Mouse (Mus musculus): ENCODE measurements around the gene 5330417H12Rik. TPM values are rescaled to one million over a fixed set of nuclear protein-coding genes. Genes with fewer than 3 reads are reported as not detected.

5330417H12Rik gene
- polyA plus RNA-seq, 1 experiment, result not detected

- Histone ChIP-seq H3K4me1 (0 out of 2 replicates have a peak, but pooled peaks cover 4% of the 10 kb centered on the region), H3K27me3 (replicated peaks) (no peaks in the 10 kb centered on the region), H3K9me3 (peaks cover 19% of the 10 kb centered on the region), H3K36me3 (replicated peaks; ENCODE audit: low read length) (no peaks in the 10 kb centered on the region), H3K4me3 (replicated peaks) (no peak overlapping the region)
- TF ChIP-seq GATA1 (IDR thresholded peaks at IDR 0.05; ENCODE audit: borderline replicate concordance, low read length) (no peak), FLI1 (IDR thresholded peaks at IDR 0.05; ENCODE audit: low read length) (no peak)
Measured at GRCm38 (mm10) chr7:107633201-107633600, 8.2 kb upstream of the 5330417H12Rik start.

GRCm38 (mm10) chr7:107628383-107628782 lies 3.4 kb upstream of the 5330417H12Rik start:
- peaks cover 10% of the 10 kb centered on the region for H3K9me3 ChIP-seq
- no peaks in the 10 kb centered on the region for H3K36me3 ChIP-seq (replicated peaks; ENCODE audit: low read length)
- no peaks in the 10 kb centered on the region for H3K4me1 ChIP-seq
- TF ChIP-seq GATA1 (IDR thresholded peaks at IDR 0.05; ENCODE audit: borderline replicate concordance, low read length), result no peak
- no peak overlapping the region for H3K4me3 ChIP-seq (replicated peaks)
- H3K27me3 ChIP-seq (replicated peaks), result no peaks in the 10 kb centered on the region

GRCm38 (mm10) chr7:107625781-107626180 lies 820 bp upstream of the 5330417H12Rik start:
- H3K9me3 ChIP-seq, result 0 out of 2 replicates have a peak, but pooled peaks cover 4% of the 10 kb centered on the region
- H3K36me3 ChIP-seq (replicated peaks; ENCODE audit: low read length), result no peaks in the 10 kb centered on the region
- TF ChIP-seq GATA1 (IDR thresholded peaks at IDR 0.05; ENCODE audit: borderline replicate concordance, low read length), result no peak
- no peak for TF ChIP-seq FLI1 (IDR thresholded peaks at IDR 0.05; ENCODE audit: low read length)
- no peak overlapping the region for H3K4me3 ChIP-seq (replicated peaks)
- H3K27me3 ChIP-seq (replicated peaks), result no peaks in the 10 kb centered on the region
- H3K4me1 ChIP-seq, result peaks cover 3% of the 10 kb centered on the region; the same call in 1 of the 2 replicates

- no peak overlapping the region for H3K4me3 ChIP-seq (replicated peaks)
- TF ChIP-seq GATA1 (IDR thresholded peaks at IDR 0.05; ENCODE audit: borderline replicate concordance, low read length), result no peak
- no peak for TF ChIP-seq FLI1 (IDR thresholded peaks at IDR 0.05; ENCODE audit: low read length)
Measured at GRCm38 (mm10) chr7:107624432-107624831, 529 bp downstream of the 5330417H12Rik start.

GRCm38 (mm10) chr7:107620137-107620536 lies 4.8 kb downstream of the 5330417H12Rik start:
- H3K4me3 ChIP-seq (replicated peaks), result no peak overlapping the region
- H3K4me1 ChIP-seq, result peaks cover 5% of the 10 kb centered on the region; the same call in 1 of the 2 replicates
- no peaks in the 10 kb centered on the region for H3K9me3 ChIP-seq
- H3K36me3 ChIP-seq (replicated peaks; ENCODE audit: low read length), result no peaks in the 10 kb centered on the region
- TF ChIP-seq FLI1 (IDR thresholded peaks at IDR 0.05; ENCODE audit: low read length) (no peak), GATA1 (IDR thresholded peaks at IDR 0.05; ENCODE audit: borderline replicate concordance, low read length) (no peak)
- no peaks in the 10 kb centered on the region for H3K27me3 ChIP-seq (replicated peaks)

More at GRCm38 (mm10) chr7:107624432-107624831, 529 bp downstream of the 5330417H12Rik start:
- Histone ChIP-seq H3K9me3 (no peaks in the 10 kb centered on the region), H3K27me3 (replicated peaks) (no peaks in the 10 kb centered on the region), H3K4me1 (peaks cover 5% of the 10 kb centered on the region; the same call in 1 of the 2 replicates), H3K36me3 (replicated peaks; ENCODE audit: low read length) (no peaks in the 10 kb centered on the region)

- no peaks in the 10 kb centered on the region for H3K36me3 ChIP-seq (replicated peaks; ENCODE audit: low read length)
- H3K27me3 ChIP-seq (replicated peaks), result no peaks in the 10 kb centered on the region
- TF ChIP-seq FLI1 (IDR thresholded peaks at IDR 0.05; ENCODE audit: low read length), result no peak
- no peak for TF ChIP-seq GATA1 (IDR thresholded peaks at IDR 0.05; ENCODE audit: borderline replicate concordance, low read length)
- peaks cover 5% of the 10 kb centered on the region; the same call in 1 of the 2 replicates for H3K4me1 ChIP-seq
- no peak overlapping the region for H3K4me3 ChIP-seq (replicated peaks)
- H3K9me3 ChIP-seq, result no peaks in the 10 kb centered on the region
Measured at GRCm38 (mm10) chr7:107619225-107619624, 5.7 kb downstream of the 5330417H12Rik start.

- no peaks in the 10 kb centered on the region for H3K9me3 ChIP-seq
- no peaks in the 10 kb centered on the region for H3K27me3 ChIP-seq (replicated peaks)
- H3K4me3 ChIP-seq (replicated peaks), result no peak overlapping the region
- H3K36me3 ChIP-seq (replicated peaks; ENCODE audit: low read length), result no peaks in the 10 kb centered on the region
- peaks cover 5% of the 10 kb centered on the region; the same call in 1 of the 2 replicates for H3K4me1 ChIP-seq
- TF ChIP-seq FLI1 (IDR thresholded peaks at IDR 0.05; ENCODE audit: low read length) (no peak), GATA1 (IDR thresholded peaks at IDR 0.05; ENCODE audit: borderline replicate concordance, low read length) (no peak)
Measured at GRCm38 (mm10) chr7:107618028-107618992, 6.7 kb downstream of the 5330417H12Rik start.

- no peak overlapping the region for H3K4me3 ChIP-seq (replicated peaks)
- H3K36me3 ChIP-seq (replicated peaks; ENCODE audit: low read length), result no peaks in the 10 kb centered on the region
- peaks cover 7% of the 10 kb centered on the region; the same call in 1 of the 2 replicates for H3K9me3 ChIP-seq
- peaks cover 6% of the 10 kb centered on the region; the same call in 1 of the 2 replicates for H3K4me1 ChIP-seq
- no peaks in the 10 kb centered on the region for H3K27me3 ChIP-seq (replicated peaks)
- TF ChIP-seq GATA1 (IDR thresholded peaks at IDR 0.05; ENCODE audit: borderline replicate concordance, low read length) (no peak), FLI1 (IDR thresholded peaks at IDR 0.05; ENCODE audit: low read length) (no peak)
Measured at GRCm38 (mm10) chr7:107610880-107611279, 14.1 kb downstream of the 5330417H12Rik start.

GRCm38 (mm10) chr7:107609622-107610255 lies 15.2 kb downstream of the 5330417H12Rik start:
- Histone ChIP-seq H3K27me3 (replicated peaks) (no peaks in the 10 kb centered on the region), H3K36me3 (replicated peaks; ENCODE audit: low read length) (no peaks in the 10 kb centered on the region), H3K4me3 (replicated peaks) (no peak overlapping the region), H3K9me3 (peaks cover 7% of the 10 kb centered on the region; the same call in 1 of the 2 replicates), H3K4me1 (peaks cover 6% of the 10 kb centered on the region; the same call in 1 of the 2 replicates)
- TF ChIP-seq FLI1 (IDR thresholded peaks at IDR 0.05; ENCODE audit: low read length), result no peak
- no peak for TF ChIP-seq GATA1 (IDR thresholded peaks at IDR 0.05; ENCODE audit: borderline replicate concordance, low read length)

Measured in megakaryocyte, embryonic 14.5 days (primary cell).